Mouse (Mus musculus): ENCODE data around the gene Mrps14. TPM values are rescaled to one million over a fixed set of nuclear protein-coding genes. Genes with fewer than 3 reads are reported as not detected.

The Mrps14 gene
- polyA plus RNA-seq, 1 experiment from 2014 or later = 210 TPM

DNA sequence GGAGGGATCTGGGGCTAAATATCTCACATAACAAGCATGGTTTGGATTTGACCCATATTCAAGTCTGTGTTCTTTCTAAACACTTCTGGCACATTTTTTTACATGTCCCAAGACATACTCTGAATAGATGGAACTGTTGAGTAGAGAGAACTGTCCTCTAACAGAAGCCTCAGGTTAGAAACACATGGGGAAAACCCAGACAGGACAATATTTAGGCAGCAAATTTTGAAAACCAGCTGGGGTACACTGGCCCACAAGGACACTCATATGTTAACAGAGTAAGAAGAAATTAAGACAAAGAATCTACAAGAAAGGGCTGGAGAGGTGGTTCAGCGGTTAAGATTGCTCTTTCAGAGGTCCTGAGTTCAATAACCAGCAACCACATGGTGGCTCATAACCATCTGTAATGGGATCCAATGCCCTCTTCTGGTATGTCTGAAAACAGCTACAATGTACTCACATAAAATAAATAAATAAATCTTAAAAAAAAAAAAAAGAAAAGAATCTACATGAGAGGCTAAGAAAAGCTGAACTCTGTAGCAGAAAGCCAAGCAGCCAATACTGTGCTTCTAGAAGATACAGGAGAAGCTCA, 43.9 kb downstream of the Mrps14 start:
- H3K4me1 ChIP-seq (ENCODE audit: control insufficient read depth, insufficient read depth, low read length) = 0 out of 2 replicates have a peak, but pooled peaks cover 2% of the 10 kb centered on the region
- WGBS = 88% methylated on average over 1 of the region's 1 CpGs
- peaks cover 2% of the 10 kb centered on the region; the same call in 1 of the 2 replicates for H3K9me3 ChIP-seq (replicated peaks; ENCODE audit: control insufficient read depth, low read length)
- H3K27me3 ChIP-seq (ENCODE audit: control insufficient read depth, insufficient read depth, low read length) = no peaks in the 10 kb centered on the region
- H3K4me3 ChIP-seq (ENCODE audit: low read length) = no peak overlapping the region
- no peak for ATAC-seq (replicated peaks; ENCODE audit: extremely low read depth, insufficient read depth, low FRiP score)
- H3K4me2 ChIP-seq (ENCODE audit: low read depth, low read length) = no peak overlapping the region
- no peak overlapping the region for H3K27ac ChIP-seq (ENCODE audit: low read length)
- no peak overlapping the region for H3K9ac ChIP-seq (ENCODE audit: low read length)
- H3K36me3 ChIP-seq (ENCODE audit: control insufficient read depth, insufficient read depth) = no peaks in the 10 kb centered on the region; the same call in 1 of the 2 replicates

GRCm38 (mm10) chr1:160240091-160240490, 45.1 kb downstream of the Mrps14 start:
- 93% methylated on average over 2 of the region's 2 CpGs for WGBS
- ATAC-seq (replicated peaks; ENCODE audit: extremely low read depth, insufficient read depth, low FRiP score) = no peak
- Histone ChIP-seq H3K36me3 (ENCODE audit: control insufficient read depth, insufficient read depth) (no peaks in the 10 kb centered on the region; the same call in 1 of the 2 replicates), H3K27me3 (ENCODE audit: control insufficient read depth, insufficient read depth, low read length) (no peaks in the 10 kb centered on the region), H3K4me3 (ENCODE audit: low read length) (no peak overlapping the region), H3K9ac (ENCODE audit: low read length) (no peak overlapping the region), H3K27ac (ENCODE audit: low read length) (no peak overlapping the region), H3K9me3 (replicated peaks; ENCODE audit: control insufficient read depth, low read length) (peaks cover 2% of the 10 kb centered on the region; the same call in 1 of the 2 replicates), H3K4me1 (ENCODE audit: control insufficient read depth, insufficient read depth, low read length) (no peaks in the 10 kb centered on the region), H3K4me2 (ENCODE audit: low read depth, low read length) (no peak overlapping the region)

DNA sequence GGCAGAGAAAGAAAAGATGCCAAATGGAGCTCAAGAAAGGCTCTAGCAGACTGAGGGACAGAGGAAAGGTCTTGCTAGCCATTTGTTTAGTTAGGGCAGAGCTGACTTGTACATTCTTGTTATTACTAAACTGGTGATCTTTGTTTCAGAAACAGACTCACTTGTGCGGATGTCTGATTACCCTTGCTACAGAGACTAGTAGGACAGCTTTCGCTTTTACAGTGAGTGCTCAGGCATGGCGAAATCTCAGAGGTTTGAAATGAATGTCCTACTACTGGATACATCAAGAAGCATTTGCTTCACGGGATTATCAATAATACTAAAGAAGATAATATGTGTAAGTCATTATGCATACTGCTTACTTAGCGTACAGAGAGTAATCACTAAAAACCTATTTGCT, 49.7 kb downstream of the Mrps14 start:
- Histone ChIP-seq H3K27me3 (ENCODE audit: control insufficient read depth, insufficient read depth, low read length) (no peaks in the 10 kb centered on the region), H3K9ac (ENCODE audit: low read length) (no peak overlapping the region), H3K4me2 (ENCODE audit: low read depth, low read length) (no peak overlapping the region), H3K9me3 (replicated peaks; ENCODE audit: control insufficient read depth, low read length) (peaks cover 2% of the 10 kb centered on the region; the same call in 1 of the 2 replicates), H3K36me3 (ENCODE audit: control insufficient read depth, insufficient read depth) (no peaks in the 10 kb centered on the region; the same call in 1 of the 2 replicates), H3K4me1 (ENCODE audit: control insufficient read depth, insufficient read depth, low read length) (peaks cover 16% of the 10 kb centered on the region), H3K27ac (ENCODE audit: low read length) (no peak overlapping the region), H3K4me3 (ENCODE audit: low read length) (no peak overlapping the region)
- ATAC-seq (replicated peaks; ENCODE audit: extremely low read depth, insufficient read depth, low FRiP score) = no peak
- 85% methylated on average over 5 of the region's 5 CpGs for WGBS

DNA sequence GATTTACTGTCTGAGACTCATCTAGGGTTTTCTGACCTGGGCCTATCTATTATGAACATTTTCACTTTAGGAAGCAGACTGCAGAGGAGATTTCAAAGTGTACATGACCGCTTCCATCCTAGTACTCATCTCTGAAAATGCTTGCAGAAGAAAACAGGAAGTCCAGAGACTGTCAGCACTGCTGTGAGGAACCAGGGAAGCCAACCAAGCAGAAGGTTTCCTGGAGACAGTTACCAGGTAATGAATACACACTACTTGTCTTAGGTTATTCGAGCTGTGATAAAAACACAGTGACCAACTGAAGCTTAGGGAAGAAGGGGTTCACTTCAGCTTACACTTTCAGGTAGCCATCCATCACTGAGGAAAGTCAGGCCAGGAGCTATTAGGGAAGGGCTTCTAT, 50.9 kb downstream of the Mrps14 start:
- Histone ChIP-seq H3K27ac (ENCODE audit: low read length) (no peak overlapping the region), H3K27me3 (ENCODE audit: control insufficient read depth, insufficient read depth, low read length) (no peaks in the 10 kb centered on the region), H3K4me3 (ENCODE audit: low read length) (no peak overlapping the region), H3K36me3 (ENCODE audit: control insufficient read depth, insufficient read depth) (no peaks in the 10 kb centered on the region), H3K4me2 (ENCODE audit: low read depth, low read length) (no peak overlapping the region), H3K9me3 (replicated peaks; ENCODE audit: control insufficient read depth, low read length) (no peaks in the 10 kb centered on the region), H3K9ac (ENCODE audit: low read length) (no peak overlapping the region), H3K4me1 (ENCODE audit: control insufficient read depth, insufficient read depth, low read length) (peaks cover 27% of the 10 kb centered on the region)
- WGBS = 68% methylated on average over 2 of the region's 2 CpGs
- ATAC-seq (replicated peaks; ENCODE audit: extremely low read depth, insufficient read depth, low FRiP score) = no peak

DNA sequence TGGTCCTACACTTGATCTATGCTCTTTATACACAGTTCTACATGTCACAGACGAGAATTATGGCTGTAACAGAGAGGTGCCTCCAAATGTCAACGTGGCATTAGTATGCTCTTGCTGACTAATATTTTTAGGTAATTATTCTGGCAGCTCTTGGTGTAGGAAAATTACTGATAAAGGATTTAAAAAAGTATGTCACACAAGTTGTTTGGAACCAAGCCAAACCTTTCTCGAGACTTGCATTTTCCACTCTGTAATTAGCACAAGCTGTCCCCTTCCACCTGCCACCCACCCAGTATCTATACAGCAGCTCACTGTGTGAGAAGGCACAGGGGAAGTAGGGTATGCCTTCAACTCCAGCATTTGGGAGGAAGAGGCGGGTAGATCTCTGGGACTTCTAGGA, 51.8 kb downstream of the Mrps14 start:
- H3K9ac ChIP-seq (ENCODE audit: low read length) = no peak overlapping the region
- H3K4me3 ChIP-seq (ENCODE audit: low read length) = no peak overlapping the region
- no peaks in the 10 kb centered on the region for H3K27me3 ChIP-seq (ENCODE audit: control insufficient read depth, insufficient read depth, low read length)
- WGBS = 39% methylated on average over 4 of the region's 4 CpGs
- peak; percentile 44; the same call in 1 of the 2 replicates for ATAC-seq (replicated peaks; ENCODE audit: extremely low read depth, insufficient read depth, low FRiP score)
- peak overlapping the region; percentile 24; the same call in 1 of the 2 replicates for H3K27ac ChIP-seq (ENCODE audit: low read length)
- no peaks in the 10 kb centered on the region for H3K36me3 ChIP-seq (ENCODE audit: control insufficient read depth, insufficient read depth)
- peaks cover 27% of the 10 kb centered on the region for H3K4me1 ChIP-seq (ENCODE audit: control insufficient read depth, insufficient read depth, low read length)
- H3K9me3 ChIP-seq (replicated peaks; ENCODE audit: control insufficient read depth, low read length) = no peaks in the 10 kb centered on the region
- H3K4me2 ChIP-seq (ENCODE audit: low read depth, low read length) = no peak overlapping the region

DNA sequence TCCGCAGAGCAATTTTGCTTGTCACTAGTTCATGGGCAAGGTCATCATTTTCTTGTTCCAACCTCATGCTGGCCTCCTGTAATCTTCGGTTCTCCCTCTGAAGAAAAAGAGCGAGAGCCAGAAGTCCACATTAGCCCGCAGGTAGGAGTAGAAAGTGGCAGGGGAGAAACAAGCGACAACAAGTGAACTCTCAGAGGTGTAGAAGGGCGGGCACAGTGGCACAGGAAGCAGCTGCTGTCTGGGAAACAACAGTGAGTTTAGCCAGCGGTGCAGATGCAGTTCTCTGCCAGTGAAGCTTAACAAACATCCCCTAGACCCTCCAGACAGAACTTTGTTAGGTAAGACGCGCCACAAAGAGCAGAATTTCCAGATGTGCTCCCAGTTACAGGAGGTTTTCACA, 52.5 kb downstream of the Mrps14 start:
- Histone ChIP-seq H3K27me3 (ENCODE audit: control insufficient read depth, insufficient read depth, low read length) (no peaks in the 10 kb centered on the region), H3K9me3 (replicated peaks; ENCODE audit: control insufficient read depth, low read length) (no peaks in the 10 kb centered on the region), H3K4me1 (ENCODE audit: control insufficient read depth, insufficient read depth, low read length) (peaks cover 27% of the 10 kb centered on the region), H3K4me2 (ENCODE audit: low read depth, low read length) (no peak overlapping the region), H3K36me3 (ENCODE audit: control insufficient read depth, insufficient read depth) (no peaks in the 10 kb centered on the region), H3K9ac (ENCODE audit: low read length) (no peak overlapping the region), H3K4me3 (ENCODE audit: low read length) (no peak overlapping the region), H3K27ac (ENCODE audit: low read length) (no peak overlapping the region)
- no peak for ATAC-seq (replicated peaks; ENCODE audit: extremely low read depth, insufficient read depth, low FRiP score)
- 83% methylated on average over 9 of the region's 9 CpGs for WGBS

DNA sequence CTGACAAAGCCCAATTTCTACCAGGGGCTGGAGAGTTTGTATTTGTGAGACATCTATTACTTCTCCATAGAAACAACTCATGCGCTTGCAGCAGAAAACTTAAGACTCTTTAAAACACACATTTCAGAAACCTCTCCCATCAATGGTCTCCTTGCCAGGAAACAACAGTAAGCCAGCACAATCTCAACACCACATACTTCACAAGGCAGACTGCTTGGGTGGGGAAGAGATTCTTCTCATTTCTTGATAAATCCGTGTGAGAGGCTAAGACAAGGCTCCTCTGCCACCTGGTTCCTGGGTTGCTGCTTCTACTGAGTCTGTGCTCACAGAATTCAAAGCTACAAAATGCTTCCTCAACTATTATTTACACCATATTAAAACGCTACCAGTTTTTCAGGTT, 54.8 kb downstream of the Mrps14 start:
- ATAC-seq (replicated peaks; ENCODE audit: extremely low read depth, insufficient read depth, low FRiP score) = no peak
- H3K9ac ChIP-seq (ENCODE audit: low read length) = no peak overlapping the region
- WGBS = 58% methylated on average over 3 of the region's 3 CpGs
- no peak overlapping the region for H3K27ac ChIP-seq (ENCODE audit: low read length)
- H3K36me3 ChIP-seq (ENCODE audit: control insufficient read depth, insufficient read depth) = peaks cover 5% of the 10 kb centered on the region; the same call in 1 of the 2 replicates
- H3K4me3 ChIP-seq (ENCODE audit: low read length) = no peak overlapping the region
- peaks cover 5% of the 10 kb centered on the region for H3K9me3 ChIP-seq (replicated peaks; ENCODE audit: control insufficient read depth, low read length)
- peaks cover 27% of the 10 kb centered on the region for H3K4me1 ChIP-seq (ENCODE audit: control insufficient read depth, insufficient read depth, low read length)
- no peaks in the 10 kb centered on the region for H3K27me3 ChIP-seq (ENCODE audit: control insufficient read depth, insufficient read depth, low read length)
- no peak overlapping the region for H3K4me2 ChIP-seq (ENCODE audit: low read depth, low read length)

DNA sequence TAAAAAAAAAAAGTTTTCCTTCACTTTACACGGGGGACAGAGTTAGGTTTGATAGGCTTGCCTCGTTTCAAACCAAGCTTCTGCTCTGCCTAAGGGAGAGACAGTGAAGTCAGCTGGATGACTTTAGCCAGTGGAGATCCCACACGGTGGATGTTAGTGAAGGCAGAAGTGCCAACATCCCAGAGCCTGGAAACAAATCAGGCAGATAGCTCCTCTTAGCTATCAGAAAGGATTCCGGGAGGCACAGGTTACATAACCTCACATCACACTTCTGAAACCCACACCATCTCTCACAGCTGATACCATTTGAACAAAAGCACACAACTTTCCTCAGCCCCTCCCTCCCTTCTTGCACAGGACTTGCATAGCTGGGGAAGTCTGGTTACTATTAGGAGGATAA, 55.8 kb downstream of the Mrps14 start:
- H3K4me1 ChIP-seq (ENCODE audit: control insufficient read depth, insufficient read depth, low read length) = peaks cover 27% of the 10 kb centered on the region
- 22% methylated on average over 4 of the region's 4 CpGs for WGBS
- H3K36me3 ChIP-seq (ENCODE audit: control insufficient read depth, insufficient read depth) = peaks cover 8% of the 10 kb centered on the region; the same call in 1 of the 2 replicates
- ATAC-seq (replicated peaks; ENCODE audit: extremely low read depth, insufficient read depth, low FRiP score) = no peak
- no peaks in the 10 kb centered on the region for H3K27me3 ChIP-seq (ENCODE audit: control insufficient read depth, insufficient read depth, low read length)
- peaks cover 5% of the 10 kb centered on the region for H3K9me3 ChIP-seq (replicated peaks; ENCODE audit: control insufficient read depth, low read length)
- no peak overlapping the region for H3K4me3 ChIP-seq (ENCODE audit: low read length)
- no peak overlapping the region for H3K4me2 ChIP-seq (ENCODE audit: low read depth, low read length)
- 0 out of 2 replicates have a peak overlapping the region, but pooled peaks have one; percentile 7 for H3K27ac ChIP-seq (ENCODE audit: low read length)
- no peak overlapping the region for H3K9ac ChIP-seq (ENCODE audit: low read length)

DNA sequence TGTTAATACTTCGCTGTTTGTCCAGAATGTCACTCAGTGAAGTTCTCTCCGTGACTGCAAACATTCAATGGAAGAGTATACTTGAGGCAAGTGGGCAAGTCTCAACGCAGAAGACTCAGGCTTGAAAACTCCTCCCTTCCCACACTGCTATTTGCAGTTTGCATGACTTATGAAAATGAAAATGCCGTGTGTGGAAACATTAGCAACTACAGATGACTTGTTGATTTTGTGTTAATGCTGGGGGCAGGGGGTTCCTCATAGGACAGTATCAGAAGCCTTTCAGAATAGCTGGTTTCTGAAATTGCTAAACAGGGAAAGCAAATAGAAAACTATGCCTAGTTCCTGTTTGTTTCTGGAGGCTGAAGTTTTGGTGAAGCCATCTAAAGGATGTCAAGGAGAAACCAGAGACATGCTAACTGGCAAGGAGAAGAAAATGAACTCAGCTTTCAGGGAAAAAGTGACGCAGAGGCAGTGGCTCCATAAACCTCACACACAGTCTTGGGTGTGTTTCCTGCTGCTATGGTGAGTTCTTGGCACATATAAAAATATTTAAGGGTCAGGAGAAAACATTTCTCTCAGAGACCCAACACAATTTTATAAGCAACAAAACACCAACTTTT, 56.5 kb downstream of the Mrps14 start:
- no peak for ATAC-seq (replicated peaks; ENCODE audit: extremely low read depth, insufficient read depth, low FRiP score)
- WGBS = 60% methylated on average over 5 of the region's 5 CpGs
- peaks cover 9% of the 10 kb centered on the region; the same call in 1 of the 2 replicates for H3K36me3 ChIP-seq (ENCODE audit: control insufficient read depth, insufficient read depth)

More for the DNA sequence above, 56.5 kb downstream of the Mrps14 start:
- peaks cover 5% of the 10 kb centered on the region for H3K9me3 ChIP-seq (replicated peaks; ENCODE audit: control insufficient read depth, low read length)
- H3K27me3 ChIP-seq (ENCODE audit: control insufficient read depth, insufficient read depth, low read length) = no peaks in the 10 kb centered on the region
- no peak overlapping the region for H3K4me3 ChIP-seq (ENCODE audit: low read length)
- H3K4me2 ChIP-seq (ENCODE audit: low read depth, low read length) = no peak overlapping the region
- no peak overlapping the region for H3K9ac ChIP-seq (ENCODE audit: low read length)
- H3K27ac ChIP-seq (ENCODE audit: low read length) = 0 out of 2 replicates have a peak overlapping the region, but pooled peaks have one; percentile 29
- peaks cover 24% of the 10 kb centered on the region for H3K4me1 ChIP-seq (ENCODE audit: control insufficient read depth, insufficient read depth, low read length)
